Mouse (Mus musculus) T-helper 2 cell (primary cell): ENCODE results near the gene Sat2.
"Not testable (repeated sequence)": the region's sequence is repeated elsewhere in the genome, so short reads cannot be mapped to it uniquely, and the experiment has no call there.

Experiments used
- in situ Hi-C: fragments of 300-600 bp; cut with MboI, MseI; formaldehyde crosslinking; loops from one replicate; pipeline ENCODE4 v1.15.1; 2025; ENCODE audit warnings: high pct_unique_total_duplicates

Sat2 gene

GRCm38 (mm10) chr11:69599436-69599835 lies 22.4 kb upstream of the Sat2 start:
- in situ Hi-C loops = no loop called here

GRCm38 (mm10) chr11:69600098-69600497 lies 21.7 kb upstream of the Sat2 start:
- in situ Hi-C loops = no loop called here

DNA sequence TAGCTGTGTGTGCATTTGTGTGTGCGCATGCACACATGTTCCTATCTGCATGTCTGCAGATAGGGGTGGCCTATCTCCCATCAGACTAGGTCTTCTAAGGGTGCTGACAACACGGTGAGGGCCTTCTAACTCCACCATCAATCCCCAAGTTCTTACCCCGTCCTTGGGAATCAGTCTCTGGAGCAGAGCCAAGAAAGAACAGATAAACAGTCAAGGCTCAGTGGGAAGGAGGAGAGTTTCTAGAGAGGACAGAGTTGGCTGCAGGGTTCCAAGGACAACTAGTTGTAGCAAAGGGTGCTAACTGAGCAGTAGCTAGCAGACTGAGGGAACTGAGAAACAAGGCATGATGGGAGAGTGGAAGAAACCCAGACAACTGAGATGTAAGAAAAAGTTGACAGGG lies 20.1 kb upstream of the Sat2 start:
- in situ Hi-C loops = no loop called here

- in situ Hi-C loops = no loop called here
Measured at GRCm38 (mm10) chr11:69603516-69603915, 18.3 kb upstream of the Sat2 start.

DNA sequence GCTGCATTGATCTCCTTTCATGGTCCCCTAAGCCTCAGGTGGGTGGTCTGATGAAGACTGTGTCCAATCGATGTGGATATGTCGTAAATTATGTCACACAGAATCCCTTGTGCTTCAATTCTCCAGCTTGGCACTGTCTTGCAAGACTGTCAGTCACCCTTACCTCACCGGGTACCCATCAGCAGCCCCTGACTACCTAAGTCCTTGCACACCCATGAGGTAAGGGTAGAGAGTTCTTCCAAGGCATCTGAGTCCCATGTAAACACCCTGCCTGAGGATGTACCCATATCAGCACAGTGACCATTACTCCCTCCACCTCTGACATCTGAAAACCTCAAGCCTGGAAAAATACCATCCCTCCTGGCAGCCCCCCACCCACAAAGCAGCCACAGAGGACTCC lies 17.5 kb upstream of the Sat2 start:
- in situ Hi-C loops = no loop called here

- in situ Hi-C loops = no loop called here
Measured at GRCm38 (mm10) chr11:69604795-69605664, 16.8 kb upstream of the Sat2 start.

DNA sequence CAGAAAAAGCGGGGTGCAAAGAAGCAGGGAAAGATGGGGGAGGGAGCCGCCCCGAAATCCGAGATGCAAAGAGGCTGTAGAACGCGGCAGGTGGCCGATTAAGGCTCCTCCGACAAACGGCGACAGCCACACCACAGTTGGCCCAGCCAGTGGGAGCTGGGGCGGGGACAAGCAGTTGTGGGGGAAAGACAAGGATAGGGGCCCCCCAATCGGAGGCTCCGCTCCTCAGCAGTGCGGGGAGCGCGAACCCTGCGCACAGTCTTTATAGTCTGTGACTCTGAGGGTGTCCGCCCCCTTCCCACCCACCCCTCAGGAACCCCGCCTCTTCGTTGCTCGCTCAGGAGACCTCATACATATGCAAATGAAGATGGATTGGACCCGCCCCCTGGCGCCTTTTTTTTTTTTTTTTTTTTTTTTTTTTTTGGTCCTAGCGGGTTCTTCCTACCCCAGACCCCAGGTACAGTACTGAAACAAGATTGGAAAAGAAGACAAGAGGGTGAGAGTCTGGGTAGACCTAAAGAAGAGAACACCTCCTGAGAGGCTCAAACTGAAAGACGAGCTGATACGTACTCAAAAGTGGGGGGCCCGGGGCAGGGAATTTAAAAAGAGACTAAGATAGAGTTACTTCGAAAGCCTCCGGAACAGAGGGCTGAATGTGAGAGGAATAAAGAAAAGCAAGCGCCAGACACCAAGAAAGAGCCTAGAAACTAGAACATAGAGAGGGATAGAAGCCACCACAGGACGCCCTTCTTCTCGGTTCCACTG lies 15.9 kb upstream of the Sat2 start, which contains the start of gene Atp1b2:
Gene Atp1b2 (minus strand): TSS at position 217 of the 765 bp plus-strand sequence.
- in situ Hi-C loops = no loop called here

GRCm38 (mm10) chr11:69606491-69606795 lies 15.4 kb upstream of the Sat2 start:
- in situ Hi-C loops = no loop called here

DNA sequence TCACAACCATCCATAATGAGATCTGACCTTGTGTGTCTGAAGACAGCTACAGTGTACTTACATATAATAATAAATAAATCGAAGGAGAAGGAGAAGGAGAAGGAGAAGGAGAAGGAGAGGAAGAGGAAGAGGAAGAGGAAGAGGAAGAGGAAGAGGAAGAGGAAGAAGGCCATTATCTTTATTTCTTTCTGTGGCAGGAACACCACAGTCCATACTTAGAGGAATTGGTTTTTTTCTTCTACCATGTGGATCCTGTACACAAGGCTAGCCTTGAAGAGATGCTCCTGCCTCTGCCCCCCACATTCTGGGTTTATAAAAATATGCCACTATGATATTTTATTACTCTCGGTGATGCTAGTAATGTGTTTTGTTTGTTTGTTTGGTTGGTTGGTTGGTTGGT lies 15.0 kb upstream of the Sat2 start:
- in situ Hi-C loops = no loop called here

- in situ Hi-C loops = no loop called here
Measured at GRCm38 (mm10) chr11:69608525-69608924, 13.3 kb upstream of the Sat2 start.

DNA sequence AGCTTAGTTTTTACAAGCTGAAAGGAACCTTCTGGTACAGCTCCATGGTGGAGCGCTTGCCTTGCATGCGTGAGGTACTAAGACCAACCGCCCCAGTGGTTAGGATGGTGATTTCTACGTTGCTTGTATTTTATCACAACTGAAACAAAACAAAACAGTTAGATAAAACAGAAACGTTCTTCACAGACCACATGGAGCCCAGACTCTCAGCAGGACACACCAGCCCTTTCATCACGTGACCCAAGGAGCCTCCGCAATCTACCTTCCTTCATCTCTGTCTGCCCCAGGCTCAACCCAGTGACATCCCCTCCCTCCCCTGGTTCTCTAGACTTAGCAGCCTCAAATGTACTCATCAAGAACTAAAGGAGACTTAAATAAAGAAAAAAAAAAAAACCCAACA lies 12.4 kb upstream of the Sat2 start:
- in situ Hi-C loops = no loop called here

- in situ Hi-C loops = no loop called here
Measured at GRCm38 (mm10) chr11:69610899-69611298, 10.9 kb upstream of the Sat2 start.

- in situ Hi-C loops = no loop called here
Measured at GRCm38 (mm10) chr11:69613553-69614256, 8.1 kb upstream of the Sat2 start.

- in situ Hi-C loops = not testable (repeated sequence)
Measured at GRCm38 (mm10) chr11:69614257-69614588, 7.6 kb upstream of the Sat2 start.

DNA sequence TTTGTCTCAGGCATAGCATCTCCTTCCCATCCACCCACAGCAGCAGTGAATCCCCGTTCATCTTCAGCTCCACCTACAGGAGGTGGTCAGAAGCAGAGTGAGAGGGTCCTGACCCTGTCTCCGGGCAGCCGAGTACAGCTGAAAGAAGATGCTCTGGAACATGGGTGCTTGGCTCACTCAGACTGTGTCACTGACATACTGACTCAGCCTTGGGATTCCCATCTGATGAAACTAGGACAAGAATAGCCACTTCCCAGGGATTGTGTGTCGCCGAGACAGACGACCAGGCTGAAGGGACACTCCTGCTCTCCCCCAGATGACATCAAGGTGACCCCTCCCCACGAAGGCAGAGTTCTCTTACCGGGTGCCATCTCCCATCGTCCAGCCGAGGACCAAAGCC lies 5.0 kb upstream of the Sat2 start:
- in situ Hi-C loops = no loop called here

GRCm38 (mm10) chr11:69617805-69618204 lies 4.0 kb upstream of the Sat2 start, which contains the start of gene Shbg:
Gene Shbg, minus strand, starts transcription at chr11:69617905.
- in situ Hi-C loops = no loop called here

DNA sequence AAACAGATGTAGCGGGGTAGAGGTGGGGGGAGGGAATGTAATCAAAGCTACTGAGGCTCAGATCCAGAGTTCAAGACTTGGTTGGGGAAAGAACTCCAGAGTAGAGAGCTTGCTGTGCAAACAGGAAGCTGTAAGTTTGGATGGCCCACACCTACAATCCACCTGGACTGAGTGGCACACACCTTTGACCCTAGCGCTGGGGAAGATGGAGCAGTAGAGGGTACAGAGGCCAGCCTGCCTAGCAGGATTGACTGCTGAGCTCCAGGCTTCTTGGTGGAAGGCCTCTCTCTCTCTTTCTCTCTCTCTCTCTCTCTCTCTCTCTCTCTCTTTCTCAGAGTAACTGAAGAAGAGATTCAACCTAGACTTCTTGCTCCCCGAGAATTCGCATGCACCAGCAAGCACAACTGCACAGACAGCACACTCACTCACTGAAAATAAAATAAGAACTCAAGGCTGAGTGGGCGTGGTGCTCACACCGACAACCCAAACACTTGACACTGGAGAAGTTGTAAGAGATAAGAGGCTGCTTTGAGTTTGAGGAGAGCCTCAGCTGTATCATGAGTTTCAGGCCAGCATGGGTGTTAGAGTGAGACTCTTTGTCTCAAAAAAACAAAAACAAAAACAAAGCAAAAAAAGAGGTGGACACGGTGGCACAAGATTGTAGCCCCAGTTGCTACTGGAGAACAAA lies 1.3 kb upstream of the Sat2 start:
- in situ Hi-C loops = no loop called here

GRCm38 (mm10) chr11:69622406-69622805 lies 582 bp downstream of the Sat2 start:
- in situ Hi-C loops = no loop called here

DNA sequence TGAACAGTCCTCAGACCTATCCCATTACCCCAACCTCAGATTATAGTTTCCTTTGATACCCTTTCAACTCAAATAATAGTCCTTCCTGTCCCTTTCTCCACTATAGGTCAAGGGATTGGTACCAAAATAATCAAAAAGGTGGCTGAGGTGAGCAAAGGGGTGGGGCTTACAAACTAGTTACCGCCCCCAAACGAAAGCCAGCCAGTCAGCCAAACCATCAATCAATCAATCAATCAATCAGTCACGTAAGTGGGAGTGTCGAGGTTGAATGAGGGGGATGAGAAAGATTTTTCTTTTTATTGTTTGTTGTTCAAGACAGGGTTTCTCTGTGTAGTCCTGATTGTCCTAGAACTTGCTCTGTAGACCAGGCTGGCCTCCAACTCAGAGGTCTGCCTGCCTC lies 1.2 kb downstream of the Sat2 start:
- in situ Hi-C loops = no loop called here

GRCm38 (mm10) chr11:69624339-69624738 lies 2.5 kb downstream of the Sat2 start:
- in situ Hi-C loops = not testable (repeated sequence)

DNA sequence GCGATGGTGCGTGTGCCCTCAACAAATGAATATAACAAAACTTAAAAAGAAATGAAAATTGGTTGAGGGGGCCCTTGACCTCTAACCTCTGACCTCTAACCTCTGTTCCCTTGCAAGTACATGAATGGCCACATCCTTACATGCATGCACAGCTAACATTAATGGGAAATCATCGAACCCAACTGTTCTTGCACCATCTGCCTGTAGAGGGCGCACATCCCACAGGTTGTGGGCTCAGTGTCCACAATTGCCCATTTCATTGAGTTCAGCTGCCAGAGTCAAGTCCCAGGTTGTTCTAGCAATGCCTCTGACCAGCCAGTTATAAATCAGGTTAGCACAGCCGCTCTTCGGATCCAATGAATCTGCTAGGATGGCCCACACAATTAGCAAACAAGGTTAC lies 6.5 kb downstream of the Sat2 start:
- in situ Hi-C loops = no loop called here

GRCm38 (mm10) chr11:69629802-69630201 lies 8.0 kb downstream of the Sat2 start:
- in situ Hi-C loops = no loop called here
